Mouse (Mus musculus) lung, embryonic 16.5 days (tissue): ENCODE results near the gene Upk3b. TPM values are rescaled to one million over a fixed set of nuclear protein-coding genes. Genes with fewer than 3 reads are reported as not detected.

ENCODE experiments used
- ATAC-seq: fragments of 200-750 bp; cut with Nextera tagmentation; 2 replicates; pipeline ENCODE4 v1.8.0; 2017; ENCODE audit warnings: low read depth, mild to moderate bottlenecking, moderate library complexity
- H3K27ac ChIP-seq: fragments of 300-500 bp; sonication (generic); 2 replicates; pipeline ENCODE4 v1.5.1; 2014; ENCODE audit warnings: mild to moderate bottlenecking, control low read depth, low read length
- H3K27me3 ChIP-seq: fragments of 300-500 bp; sonication (generic); 2 replicates; pipeline ENCODE4 v1.6.1; 2014; ENCODE audit warnings: low read depth, low read length, mixed read lengths; ENCODE audit not compliant: control insufficient read depth, insufficient read depth
- H3K36me3 ChIP-seq: fragments of 300-500 bp; sonication (generic); 2 replicates; pipeline ENCODE4 v1.6.1; 2014; ENCODE audit warnings: low read length; ENCODE audit not compliant: control insufficient read depth, insufficient read depth
- H3K4me1 ChIP-seq: fragments of 300-500 bp; sonication (generic); replicated peaks from 2 replicates; pipeline ENCODE4 v1.6.1; 2014; ENCODE audit warnings: low read length, mixed read lengths; ENCODE audit not compliant: control insufficient read depth, insufficient read depth
- H3K4me2 ChIP-seq: fragments of 300-500 bp; sonication (generic); 2 replicates; pipeline ENCODE4 v1.6.1; 2014; ENCODE audit warnings: low read depth, low read length, control low read depth
- H3K4me3 ChIP-seq: fragments of 300-500 bp; sonication (generic); 2 replicates; pipeline ENCODE4 v1.5.1; 2014; ENCODE audit warnings: mild to moderate bottlenecking, low read length, control low read depth
- H3K9ac ChIP-seq: fragments of 300-500 bp; sonication (generic); 2 replicates; pipeline ENCODE4 v1.6.1; 2014; ENCODE audit warnings: low read length, control low read depth
- H3K9me3 ChIP-seq: fragments of 300-500 bp; sonication (generic); 2 replicates; pipeline ENCODE4 v1.6.1; 2016; ENCODE audit warnings: low read length; ENCODE audit not compliant: control insufficient read depth
- WGBS: fragments of 180-500 bp; shearing (Covaris S2); extraction: QIAGEN DNeasy Blood & Tissue Kit; methylation state at CpG from one replicate; pipeline ENCODE4 v1.1.7; 2014; 5-methylcytosine and 5-hydroxymethylcytosine counted together
- polyA plus RNA-seq: library from polyadenylated mRNA; unstranded; fragments of >200 nt; fragmentation: Nextera tagmentation; extraction: Ambion mirVana; gene quantifications from 2 replicates; pipeline ENCODE4 v1.2.1, GENCODE M21; 2015

Gene Upk3b
- polyA plus RNA-seq, 1 experiment from 2014 or later, result 27.1 TPM

GRCm38 (mm10) chr5:136076284-136076683 lies 38.0 kb downstream of the Upk3b start:
- H3K36me3 ChIP-seq, result no peaks in the 10 kb centered on the region
- H3K27me3 ChIP-seq, result no peaks in the 10 kb centered on the region
- 19% methylated on average over 7 of the region's 7 CpGs for WGBS
- no peak overlapping the region for H3K4me2 ChIP-seq
- no peaks in the 10 kb centered on the region for H3K9me3 ChIP-seq
- H3K27ac ChIP-seq, result no peak overlapping the region
- ATAC-seq, result no peak
- no peak overlapping the region for H3K4me3 ChIP-seq
- H3K9ac ChIP-seq, result no peak overlapping the region
- H3K4me1 ChIP-seq, result 0 out of 2 replicates have a peak, but pooled peaks cover 2% of the 10 kb centered on the region

GRCm38 (mm10) chr5:136077001-136077550 lies 38.8 kb downstream of the Upk3b start:
- 73% methylated on average over 9 of the region's 9 CpGs for WGBS
- Histone ChIP-seq H3K27ac (no peak overlapping the region), H3K4me1 (0 out of 2 replicates have a peak, but pooled peaks cover 2% of the 10 kb centered on the region), H3K9ac (no peak overlapping the region), H3K4me3 (no peak overlapping the region), H3K9me3 (no peaks in the 10 kb centered on the region), H3K36me3 (no peaks in the 10 kb centered on the region), H3K4me2 (no peak overlapping the region), H3K27me3 (no peaks in the 10 kb centered on the region)
- no peak for ATAC-seq

GRCm38 (mm10) chr5:136078136-136078535 lies 39.8 kb downstream of the Upk3b start:
- Histone ChIP-seq H3K4me3 (no peak overlapping the region), H3K9me3 (no peaks in the 10 kb centered on the region), H3K9ac (no peak overlapping the region), H3K27ac (no peak overlapping the region), H3K27me3 (no peaks in the 10 kb centered on the region), H3K4me1 (0 out of 2 replicates have a peak, but pooled peaks cover 2% of the 10 kb centered on the region), H3K36me3 (no peaks in the 10 kb centered on the region), H3K4me2 (no peak overlapping the region)
- 90% methylated on average over 5 of the region's 5 CpGs for WGBS
- no peak for ATAC-seq

- Histone ChIP-seq H3K4me3 (no peak overlapping the region), H3K4me2 (no peak overlapping the region), H3K27me3 (peaks cover 14% of the 10 kb centered on the region), H3K4me1 (peaks cover 11% of the 10 kb centered on the region; the same call in 1 of the 2 replicates), H3K27ac (no peak overlapping the region), H3K9me3 (no peaks in the 10 kb centered on the region), H3K36me3 (no peaks in the 10 kb centered on the region), H3K9ac (no peak overlapping the region)
- no peak for ATAC-seq
- WGBS, result 74% methylated on average over 4 of the region's 4 CpGs
Measured at GRCm38 (mm10) chr5:136082345-136082744, 44.0 kb downstream of the Upk3b start.

- WGBS, result under 1% methylated on average over 21 of the region's 28 CpGs
- Histone ChIP-seq H3K27ac (no peak within 1 kb of the TSS), H3K27me3 (peaks cover 14% of the 10 kb centered on the region), H3K9ac (peak within 1 kb of the TSS; percentile 68), H3K9me3 (no peaks in the 10 kb centered on the region), H3K36me3 (no peaks in the 10 kb centered on the region), H3K4me1 (peaks cover 11% of the 10 kb centered on the region; the same call in 1 of the 2 replicates), H3K4me3 (peak within 1 kb of the TSS; percentile 59), H3K4me2 (peak within 1 kb of the TSS; percentile 95)
- ATAC-seq, result peak; percentile 99
Measured at GRCm38 (mm10) chr5:136083669-136084107, 45.4 kb downstream of the Upk3b start, which contains the start of gene Rasa4. Gene Rasa4 (plus strand): TSS chr5:136083916.

- peak overlapping the region; percentile 95 for H3K4me2 ChIP-seq
- H3K36me3 ChIP-seq, result no peaks in the 10 kb centered on the region
- peak; percentile 37 for ATAC-seq
- no peaks in the 10 kb centered on the region for H3K9me3 ChIP-seq
- peaks cover 11% of the 10 kb centered on the region; the same call in 1 of the 2 replicates for H3K4me1 ChIP-seq
- 3% methylated on average over 23 of the region's 23 CpGs for whole genome bisulfite sequencing
- peaks cover 14% of the 10 kb centered on the region for H3K27me3 ChIP-seq
- peak overlapping the region; percentile 68 for H3K9ac ChIP-seq
- H3K27ac ChIP-seq, result no peak overlapping the region
- peak overlapping the region; percentile 59 for H3K4me3 ChIP-seq
Measured at GRCm38 (mm10) chr5:136084144-136084881, 46.0 kb downstream of the Upk3b start.

- peak overlapping the region; percentile 59 for H3K4me3 ChIP-seq
- peaks cover 14% of the 10 kb centered on the region for H3K27me3 ChIP-seq
- 0 out of 2 replicates have a peak overlapping the region, but pooled peaks have one; percentile 19 for H3K9ac ChIP-seq
- H3K27ac ChIP-seq, result no peak overlapping the region
- ATAC-seq, result no peak
- H3K4me1 ChIP-seq, result peaks cover 11% of the 10 kb centered on the region; the same call in 1 of the 2 replicates
- 22% methylated on average over 21 of the region's 21 CpGs for WGBS
- peak overlapping the region; percentile 95 for H3K4me2 ChIP-seq
- no peaks in the 10 kb centered on the region for H3K36me3 ChIP-seq
- no peaks in the 10 kb centered on the region for H3K9me3 ChIP-seq
Measured at GRCm38 (mm10) chr5:136084891-136085651, 46.8 kb downstream of the Upk3b start.

GRCm38 (mm10) chr5:136086290-136086689 lies 48.0 kb downstream of the Upk3b start:
- H3K36me3 ChIP-seq, result no peaks in the 10 kb centered on the region
- 92% methylated on average over 8 of the region's 8 CpGs for WGBS
- H3K27me3 ChIP-seq, result peaks cover 14% of the 10 kb centered on the region
- no peak overlapping the region for H3K9ac ChIP-seq
- no peak overlapping the region for H3K4me3 ChIP-seq
- no peak overlapping the region for H3K4me2 ChIP-seq
- H3K27ac ChIP-seq, result no peak overlapping the region
- H3K4me1 ChIP-seq, result peaks cover 11% of the 10 kb centered on the region; the same call in 1 of the 2 replicates
- H3K9me3 ChIP-seq, result no peaks in the 10 kb centered on the region
- ATAC-seq, result no peak
